Mouse (Mus musculus) lung, postnatal 0 days (tissue): ENCODE data around the gene Nck2. TPM values are rescaled to one million over a fixed set of nuclear protein-coding genes. Genes with fewer than 3 reads are reported as not detected.

Experiments
- ATAC-seq: fragments of 200-750 bp; cut with Nextera tagmentation; 2 replicates; pipeline ENCODE4 v1.8.0; 2017; ENCODE audit warnings: moderate library complexity
- DNase-seq: peaks from one replicate; pipeline ENCODE4 v3.0.0-alpha.2; 2016; ENCODE audit warnings: low spot score
- H3K27ac ChIP-seq: fragments of 300-500 bp; sonication (generic); 2 replicates; pipeline ENCODE4 v1.5.1; 2014; ENCODE audit warnings: antibody characterized with exemption, mild to moderate bottlenecking, low read length, mixed read lengths
- H3K27me3 ChIP-seq: fragments of 300-500 bp; sonication (generic); replicated peaks from 2 replicates; pipeline ENCODE4 v1.6.1; 2014; ENCODE audit warnings: low read length, mixed read lengths; ENCODE audit not compliant: insufficient read depth
- H3K36me3 ChIP-seq: fragments of 300-500 bp; sonication (generic); 2 replicates; pipeline ENCODE4 v1.6.1; 2014; ENCODE audit warnings: low read length, mixed read lengths; ENCODE audit not compliant: insufficient read depth
- H3K4me1 ChIP-seq: fragments of 300-500 bp; sonication (generic); 2 replicates; pipeline ENCODE4 v1.6.1; 2014; ENCODE audit warnings: antibody characterized with exemption, low read depth, low read length, mixed read lengths; ENCODE audit not compliant: insufficient read depth
- H3K4me2 ChIP-seq: fragments of 300-500 bp; sonication (generic); replicated peaks from 2 replicates; pipeline ENCODE4 v1.6.1; 2014; ENCODE audit warnings: low read depth, mild to moderate bottlenecking, low read length, moderate library complexity, mixed read lengths
- H3K4me3 ChIP-seq: fragments of 300-500 bp; sonication (generic); 2 replicates; pipeline ENCODE4 v1.5.1; 2014; ENCODE audit warnings: low read depth, low read length
- H3K9ac ChIP-seq: fragments of 300-500 bp; sonication (generic); replicated peaks from 2 replicates; pipeline ENCODE4 v1.6.1; 2014; ENCODE audit warnings: low read depth, mild to moderate bottlenecking
- H3K9me3 ChIP-seq: fragments of 300-500 bp; sonication (generic); 2 replicates; pipeline ENCODE4 v1.6.1; 2016; ENCODE audit warnings: low read length, mixed read lengths
- CTCF ChIP-seq: IDR thresholded peaks from 2 replicates; pipeline ENCODE4 v1.5.1; 2016; ENCODE audit warnings: antibody characterized with exemption, mild to moderate bottlenecking
- EP300 ChIP-seq: IDR thresholded peaks from 2 replicates; pipeline ENCODE4 v1.6.1; 2016; ENCODE audit warnings: antibody characterized with exemption, mild to moderate bottlenecking, control low read depth
- WGBS: fragments of 180-500 bp; shearing (Covaris S2); extraction: QIAGEN DNeasy Blood & Tissue Kit; methylation state at CpG from one replicate; pipeline ENCODE4 v1.1.7; 2014; 5-methylcytosine and 5-hydroxymethylcytosine counted together
- polyA plus RNA-seq: library from polyadenylated mRNA; unstranded; fragments of >200 nt; fragmentation: Nextera tagmentation; extraction: Ambion mirVana; gene quantifications from 2 replicates; pipeline ENCODE4 v1.2.1, GENCODE M21; 2015

The Nck2 gene
- polyA plus RNA-seq, 1 experiment from 2014 or later = 34.0 TPM

DNA sequence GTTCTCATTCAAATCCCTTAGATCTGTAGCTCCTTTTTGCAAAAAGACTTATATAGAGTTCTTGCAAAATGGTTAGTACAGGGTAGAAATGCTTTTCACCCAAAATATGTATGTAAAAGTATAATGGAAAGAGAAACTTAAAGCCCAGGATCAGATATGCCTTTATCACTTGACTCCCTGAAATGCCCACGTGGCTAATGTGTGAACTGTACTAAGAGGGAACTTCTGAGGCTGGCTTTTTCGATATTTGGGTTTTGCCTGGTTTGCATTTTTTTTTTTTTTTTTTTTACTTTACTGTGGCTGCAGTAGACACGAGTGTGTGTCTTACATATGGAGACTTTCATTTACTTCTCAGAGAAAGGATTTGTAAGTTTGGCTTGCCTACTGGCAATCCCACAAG, 116.7 kb downstream of the Nck2 start:
- no peaks in the 10 kb centered on the region for H3K9me3 ChIP-seq
- no peak overlapping the region for H3K4me3 ChIP-seq
- no peak overlapping the region for H3K4me2 ChIP-seq
- H3K27me3 ChIP-seq = no peaks in the 10 kb centered on the region
- H3K4me1 ChIP-seq = no peaks in the 10 kb centered on the region
- ATAC-seq (no peak), DNase-seq (no peak)
- no peak overlapping the region for H3K9ac ChIP-seq
- TF ChIP-seq CTCF (no peak), EP300 (no peak)
- no peaks in the 10 kb centered on the region for H3K36me3 ChIP-seq
- H3K27ac ChIP-seq = no peak overlapping the region
- WGBS = 55% methylated on average over 3 of the region's 3 CpGs

DNA sequence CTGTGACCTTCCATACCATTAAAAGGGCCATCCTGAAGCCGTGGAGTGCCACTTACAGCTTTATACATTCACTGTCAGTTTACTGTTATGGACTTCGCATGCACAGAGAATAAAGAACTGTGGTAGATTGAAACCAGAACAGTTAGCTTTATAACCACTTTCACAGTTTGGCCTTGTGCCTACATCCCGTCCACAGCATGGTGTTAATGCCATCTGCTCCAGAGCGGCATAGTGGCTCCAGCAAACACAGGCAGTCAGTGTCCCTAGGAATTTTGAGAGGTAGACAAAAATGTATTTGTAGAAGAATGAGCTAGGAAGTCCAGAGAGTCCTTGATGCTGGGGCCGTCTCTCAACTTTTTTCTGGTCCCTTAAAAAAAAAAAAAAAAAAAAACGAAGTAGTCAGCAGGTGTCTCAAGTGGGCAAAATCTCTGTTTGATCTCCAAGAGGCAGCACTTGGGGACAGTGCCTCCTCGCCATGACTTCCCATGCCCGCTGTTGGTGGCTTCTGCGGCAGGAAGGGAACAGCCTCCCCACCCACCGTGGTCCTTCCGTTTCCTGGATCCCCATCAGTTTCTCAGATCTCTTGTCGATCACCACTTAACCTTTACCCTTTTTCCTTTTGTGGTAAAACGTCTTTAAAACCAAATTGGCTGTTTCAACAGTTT, 117.8 kb downstream of the Nck2 start:
- H3K27ac ChIP-seq = no peak overlapping the region

DNA sequence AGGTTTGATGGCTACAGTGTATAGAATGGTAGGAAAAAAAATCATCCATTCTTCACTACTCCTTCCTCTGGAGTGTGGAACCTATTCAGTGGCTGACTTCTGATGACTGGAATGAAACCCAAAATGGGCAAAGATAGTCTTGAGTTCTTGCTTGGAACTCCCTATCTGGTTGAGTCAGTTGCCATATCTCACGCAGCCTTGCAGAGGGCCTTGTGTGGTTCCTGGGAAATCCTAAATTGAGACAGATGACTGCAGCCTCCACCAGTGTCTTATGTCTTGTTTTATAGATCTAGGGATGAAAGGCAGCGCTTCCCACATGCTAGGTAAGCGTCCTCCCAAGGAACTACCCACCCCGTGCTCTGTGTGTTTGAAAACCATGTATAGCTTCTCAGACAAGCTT, 120.9 kb downstream of the Nck2 start:
- no peak overlapping the region for H3K4me2 ChIP-seq
- ATAC-seq (no peak), DNase-seq (no peak)
- no peaks in the 10 kb centered on the region for H3K9me3 ChIP-seq
- no peaks in the 10 kb centered on the region for H3K4me1 ChIP-seq
- WGBS = 89% methylated on average over 4 of the region's 4 CpGs
- TF ChIP-seq EP300 (no peak), CTCF (no peak)
- H3K27me3 ChIP-seq = no peaks in the 10 kb centered on the region
- H3K9ac ChIP-seq = no peak overlapping the region
- no peak overlapping the region for H3K27ac ChIP-seq
- H3K36me3 ChIP-seq = no peaks in the 10 kb centered on the region
- no peak overlapping the region for H3K4me3 ChIP-seq

More for the DNA sequence above, 117.8 kb downstream of the Nck2 start:
- ATAC-seq (peak; percentile 43), DNase-seq (peak; percentile 51)
- Histone ChIP-seq H3K36me3 (no peaks in the 10 kb centered on the region), H3K9ac (no peak overlapping the region), H3K4me1 (no peaks in the 10 kb centered on the region), H3K4me3 (no peak overlapping the region), H3K9me3 (no peaks in the 10 kb centered on the region), H3K4me2 (no peak overlapping the region), H3K27me3 (no peaks in the 10 kb centered on the region)
- TF ChIP-seq EP300 (no peak), CTCF (no peak)
- WGBS = 59% methylated on average over 13 of the region's 13 CpGs

DNA sequence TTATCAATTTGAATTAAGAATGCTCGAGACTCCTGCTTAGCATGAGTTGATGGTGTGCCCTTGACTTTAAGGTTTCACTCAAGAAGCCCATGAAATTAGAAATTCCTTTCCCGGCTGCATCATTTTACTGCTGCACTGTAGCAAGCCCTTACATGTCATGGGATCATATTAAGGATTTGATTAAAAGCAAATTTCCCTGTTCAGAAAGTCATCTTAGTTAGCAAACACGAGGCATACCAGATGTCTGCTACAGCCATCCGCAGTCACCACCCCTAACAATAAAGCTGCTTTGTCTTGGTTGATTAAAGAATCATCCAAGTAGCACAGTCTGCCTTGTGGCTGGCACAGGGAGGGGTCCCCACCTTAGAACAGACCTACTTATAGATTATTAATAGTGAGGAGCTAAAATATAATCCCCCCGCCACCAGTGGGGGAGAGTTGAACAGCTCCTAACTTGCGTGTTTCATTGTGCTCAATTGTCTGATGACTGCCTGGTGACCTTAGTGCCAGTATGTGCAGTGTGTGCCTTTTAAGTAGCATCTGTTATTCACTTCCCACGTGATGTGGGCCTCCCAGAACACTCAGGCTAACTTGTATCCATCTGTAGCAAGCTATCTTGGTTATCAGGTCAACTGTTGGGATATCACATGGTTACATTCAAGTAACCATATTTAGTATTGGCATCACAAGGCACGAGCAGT, 122.4 kb downstream of the Nck2 start:
- 82% methylated on average over 8 of the region's 8 CpGs for WGBS
- Histone ChIP-seq H3K36me3 (no peaks in the 10 kb centered on the region), H3K27ac (no peak overlapping the region), H3K4me2 (no peak overlapping the region), H3K4me3 (no peak overlapping the region), H3K4me1 (no peaks in the 10 kb centered on the region), H3K9me3 (no peaks in the 10 kb centered on the region), H3K27me3 (no peaks in the 10 kb centered on the region), H3K9ac (no peak overlapping the region)
- TF ChIP-seq EP300 (no peak), CTCF (no peak)
- DNase-seq (no peak), ATAC-seq (no peak)

DNA sequence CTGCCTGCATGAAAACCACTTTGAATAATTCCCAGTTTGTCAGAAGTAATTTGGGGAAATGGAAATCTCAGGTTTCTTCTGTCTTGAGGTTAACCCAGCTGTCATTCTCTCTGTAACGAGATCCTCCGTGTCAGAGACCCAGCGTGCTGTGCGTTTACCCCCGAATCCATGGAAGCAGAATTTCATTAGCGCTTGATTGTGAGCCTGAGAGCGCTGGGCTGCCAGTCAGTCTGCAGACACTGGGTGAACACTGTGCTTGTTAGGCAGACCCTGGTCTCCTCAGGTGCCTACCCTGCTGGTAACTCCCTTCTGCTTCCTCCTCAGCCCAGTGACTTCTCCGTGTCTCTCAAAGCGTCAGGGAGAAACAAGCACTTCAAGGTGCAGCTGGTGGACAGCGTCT, 124.4 kb downstream of the Nck2 start:
- H3K4me2 ChIP-seq = no peak overlapping the region
- 83% methylated on average over 10 of the region's 10 CpGs for WGBS
- H3K9me3 ChIP-seq = no peaks in the 10 kb centered on the region
- ATAC-seq (no peak), DNase-seq (no peak)
- H3K36me3 ChIP-seq = no peaks in the 10 kb centered on the region
- H3K27me3 ChIP-seq = no peaks in the 10 kb centered on the region
- no peak overlapping the region for H3K4me3 ChIP-seq
- no peak overlapping the region for H3K27ac ChIP-seq
- TF ChIP-seq EP300 = no peak
- no peak for TF ChIP-seq CTCF
- H3K9ac ChIP-seq = no peak overlapping the region
- no peaks in the 10 kb centered on the region for H3K4me1 ChIP-seq

DNA sequence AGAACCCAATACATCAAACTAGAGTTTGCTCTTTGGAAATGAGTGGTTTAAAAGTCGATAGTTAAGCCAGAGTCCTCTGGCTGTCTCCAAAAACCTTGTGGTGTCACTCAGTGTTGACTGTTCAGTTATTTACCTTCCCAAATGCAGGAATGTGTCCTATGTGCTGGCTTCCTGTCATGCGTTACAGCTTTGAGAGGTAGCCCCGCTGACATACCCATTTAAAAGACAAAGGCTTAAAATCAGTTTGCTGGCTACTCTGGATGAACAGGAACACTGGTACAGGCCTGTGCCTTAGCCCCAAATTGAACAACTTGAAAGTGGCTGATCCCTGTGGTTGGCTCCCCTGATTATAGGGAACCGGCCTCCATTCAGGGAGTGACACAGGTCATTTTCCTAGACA, 126.7 kb downstream of the Nck2 start:
- H3K27ac ChIP-seq = no peak overlapping the region
- no peaks in the 10 kb centered on the region for H3K27me3 ChIP-seq
- TF ChIP-seq EP300 = no peak
- no peak for TF ChIP-seq CTCF
- DNase-seq (no peak), ATAC-seq (no peak)
- no peaks in the 10 kb centered on the region for H3K4me1 ChIP-seq
- no peak overlapping the region for H3K4me2 ChIP-seq
- 89% methylated on average over 4 of the region's 4 CpGs for WGBS
- H3K4me3 ChIP-seq = no peak overlapping the region
- no peaks in the 10 kb centered on the region for H3K9me3 ChIP-seq
- H3K36me3 ChIP-seq = no peaks in the 10 kb centered on the region
- H3K9ac ChIP-seq = no peak overlapping the region
